Mouse (Mus musculus) embryonic facial prominence, embryonic 13.5 days (tissue): Measurements from ENCODE around the gene Gtf2f2. TPM values are rescaled to one million over a fixed set of nuclear protein-coding genes. Genes with fewer than 3 reads are reported as not detected.
"Not testable (repeated sequence)": the region's sequence is repeated elsewhere in the genome, so short reads cannot be mapped to it uniquely, and the experiment has no call there.

Source experiments
- ATAC-seq: fragments of 200-750 bp; cut with Nextera tagmentation; 2 replicates; pipeline ENCODE4 v1.8.0; 2017; ENCODE audit warnings: low read depth; ENCODE audit not compliant: insufficient number of reproducible peaks, insufficient read depth, low FRiP score, low TSS enrichment
- H3K27ac ChIP-seq: fragments of 300-500 bp; sonication (generic); 2 replicates; pipeline ENCODE4 v1.5.1; 2015; ENCODE audit warnings: moderate library complexity, mild to moderate bottlenecking, inconsistent platforms
- H3K27me3 ChIP-seq: fragments of 300-500 bp; sonication (generic); 2 replicates; pipeline ENCODE4 v1.6.1; 2015; ENCODE audit warnings: mild to moderate bottlenecking, inconsistent platforms
- H3K36me3 ChIP-seq: fragments of 300-500 bp; sonication (generic); 2 replicates; pipeline ENCODE4 v1.6.1; 2015; ENCODE audit warnings: mild to moderate bottlenecking, inconsistent platforms
- H3K4me1 ChIP-seq: fragments of 300-500 bp; sonication (generic); 2 replicates; pipeline ENCODE4 v1.6.1; 2015; ENCODE audit warnings: inconsistent platforms
- H3K4me2 ChIP-seq: fragments of 300-500 bp; sonication (generic); 2 replicates; pipeline ENCODE4 v1.6.1; 2015; ENCODE audit warnings: moderate library complexity, mild to moderate bottlenecking, inconsistent platforms
- H3K4me3 ChIP-seq: fragments of 300-500 bp; sonication (generic); 2 replicates; pipeline ENCODE4 v1.5.1; 2015; ENCODE audit warnings: mild to moderate bottlenecking, inconsistent platforms
- H3K9ac ChIP-seq: fragments of 300-500 bp; sonication (generic); 2 replicates; pipeline ENCODE4 v1.6.1; 2015; ENCODE audit warnings: mild to moderate bottlenecking, inconsistent platforms
- H3K9me3 ChIP-seq: fragments of 300-500 bp; sonication (generic); 2 replicates; pipeline ENCODE4 v1.6.1; 2016; ENCODE audit warnings: inconsistent platforms
- WGBS: fragments of 180-500 bp; shearing (Covaris S2); methylation state at CpG from one replicate; pipeline ENCODE4 v1.1.7; 2015; ENCODE audit warnings: mixed read lengths; 5-methylcytosine and 5-hydroxymethylcytosine counted together
- polyA plus RNA-seq: library from polyadenylated mRNA; unstranded; fragments of >200 nt; fragmentation: Nextera tagmentation; extraction: Ambion mirVana; gene quantifications from 2 replicates; pipeline ENCODE4 v1.2.1, GENCODE M21; 2015

The Gtf2f2 gene
- polyA plus RNA-seq, 1 experiment from 2014 or later: 39.0 TPM

GRCm38 (mm10) chr14:75877297-75877696 is 133.4 kb downstream of the Gtf2f2 start:
- Histone ChIP-seq H3K27me3 (no peaks in the 10 kb centered on the region), H3K4me2 (no peak overlapping the region), H3K4me1 (peaks cover 6% of the 10 kb centered on the region), H3K27ac (no peak overlapping the region), H3K9ac (no peak overlapping the region), H3K36me3 (no peaks in the 10 kb centered on the region), H3K4me3 (no peak overlapping the region), H3K9me3 (no peaks in the 10 kb centered on the region)
- ATAC-seq: no peak
- 61% methylated on average over 3 of the region's 3 CpGs for WGBS

GRCm38 (mm10) chr14:75876320-75877043 is 134.2 kb downstream of the Gtf2f2 start:
- no peak for ATAC-seq
- H3K4me3 ChIP-seq: peak overlapping the region; percentile 24; the same call in 1 of the 2 replicates
- no peak overlapping the region for H3K27ac ChIP-seq
- no peaks in the 10 kb centered on the region for H3K36me3 ChIP-seq
- H3K9me3 ChIP-seq: no peaks in the 10 kb centered on the region
- peak overlapping the region; percentile 53; the same call in 1 of the 2 replicates for H3K9ac ChIP-seq
- H3K4me2 ChIP-seq: peak overlapping the region; percentile 51
- no peaks in the 10 kb centered on the region for H3K27me3 ChIP-seq
- H3K4me1 ChIP-seq: no peaks in the 10 kb centered on the region
- WGBS: 11% methylated on average over 21 of the region's 21 CpGs

- Histone ChIP-seq H3K4me1 (no peaks in the 10 kb centered on the region), H3K4me3 (no peak overlapping the region), H3K4me2 (no peak overlapping the region), H3K9ac (no peak overlapping the region), H3K9me3 (no peaks in the 10 kb centered on the region), H3K27me3 (no peaks in the 10 kb centered on the region), H3K27ac (no peak overlapping the region), H3K36me3 (no peaks in the 10 kb centered on the region)
- ATAC-seq: no peak
- 84% methylated on average over 9 of the region's 9 CpGs for WGBS
Measured at GRCm38 (mm10) chr14:75873612-75874011, 137.1 kb downstream of the Gtf2f2 start.

- WGBS: 81% methylated on average over 4 of the region's 4 CpGs
- H3K9me3 ChIP-seq: no peaks in the 10 kb centered on the region
- no peak for ATAC-seq
Measured at GRCm38 (mm10) chr14:75871750-75872149, 138.9 kb downstream of the Gtf2f2 start.

GRCm38 (mm10) chr14:75871111-75871510 is 139.6 kb downstream of the Gtf2f2 start:
- no peak for ATAC-seq
- Histone ChIP-seq H3K27ac (no peak overlapping the region), H3K4me2 (no peak overlapping the region), H3K36me3 (no peaks in the 10 kb centered on the region), H3K27me3 (no peaks in the 10 kb centered on the region), H3K9me3 (no peaks in the 10 kb centered on the region), H3K4me3 (no peak overlapping the region), H3K9ac (no peak overlapping the region), H3K4me1 (no peaks in the 10 kb centered on the region)
- 4% methylated on average over 4 of the region's 5 CpGs for WGBS

More at GRCm38 (mm10) chr14:75871750-75872149, 138.9 kb downstream of the Gtf2f2 start:
- H3K27ac ChIP-seq: no peak overlapping the region
- H3K4me3 ChIP-seq: no peak overlapping the region
- H3K27me3 ChIP-seq: no peaks in the 10 kb centered on the region
- H3K36me3 ChIP-seq: no peaks in the 10 kb centered on the region
- no peak overlapping the region for H3K4me2 ChIP-seq
- H3K4me1 ChIP-seq: no peaks in the 10 kb centered on the region
- H3K9ac ChIP-seq: no peak overlapping the region

GRCm38 (mm10) chr14:75870631-75871030 is 140.0 kb downstream of the Gtf2f2 start:
- H3K9ac ChIP-seq: peak overlapping the region; percentile 44; the same call in 1 of the 2 replicates
- ATAC-seq: no peak
- no peaks in the 10 kb centered on the region for H3K4me1 ChIP-seq
- H3K4me2 ChIP-seq: peak overlapping the region; percentile 47
- 19% methylated on average over 9 of the region's 10 CpGs for WGBS
- H3K9me3 ChIP-seq: no peaks in the 10 kb centered on the region
- H3K4me3 ChIP-seq: peak overlapping the region; percentile 19; the same call in 1 of the 2 replicates
- no peaks in the 10 kb centered on the region for H3K27me3 ChIP-seq
- H3K36me3 ChIP-seq: no peaks in the 10 kb centered on the region
- no peak overlapping the region for H3K27ac ChIP-seq

GRCm38 (mm10) chr14:75869769-75870363 is 140.8 kb downstream of the Gtf2f2 start:
- H3K4me1 ChIP-seq: no peaks in the 10 kb centered on the region
- no peak overlapping the region for H3K4me3 ChIP-seq
- no peak overlapping the region for H3K4me2 ChIP-seq
- no peaks in the 10 kb centered on the region for H3K27me3 ChIP-seq
- 78% methylated on average over 14 of the region's 14 CpGs for WGBS
- no peak overlapping the region for H3K27ac ChIP-seq
- no peaks in the 10 kb centered on the region for H3K36me3 ChIP-seq
- no peak overlapping the region for H3K9ac ChIP-seq
- no peaks in the 10 kb centered on the region for H3K9me3 ChIP-seq
- no peak for ATAC-seq

GRCm38 (mm10) chr14:75868028-75868427 is 142.6 kb downstream of the Gtf2f2 start:
- H3K9me3 ChIP-seq: not testable (repeated sequence)

GRCm38 (mm10) chr14:75866706-75867333 is 143.8 kb downstream of the Gtf2f2 start:
- Histone ChIP-seq H3K9ac (no peak overlapping the region), H3K27ac (no peak overlapping the region), H3K27me3 (no peaks in the 10 kb centered on the region), H3K4me2 (no peak overlapping the region), H3K9me3 (no peaks in the 10 kb centered on the region), H3K36me3 (no peaks in the 10 kb centered on the region), H3K4me1 (peaks cover 10% of the 10 kb centered on the region), H3K4me3 (no peak overlapping the region)
- 77% methylated on average over 9 of the region's 9 CpGs for WGBS
- no peak for ATAC-seq

More at GRCm38 (mm10) chr14:75868028-75868427, 142.6 kb downstream of the Gtf2f2 start:
- not testable (repeated sequence) for H3K27me3 ChIP-seq, H3K4me3 ChIP-seq, ATAC-seq, H3K4me1 ChIP-seq, H3K36me3 ChIP-seq, H3K27ac ChIP-seq, H3K4me2 ChIP-seq, H3K9ac ChIP-seq
- 65% methylated on average over 3 of the region's 3 CpGs for WGBS

- Histone ChIP-seq H3K4me1 (peaks cover 10% of the 10 kb centered on the region), H3K9me3 (no peaks in the 10 kb centered on the region), H3K27ac (peak overlapping the region; percentile 69), H3K36me3 (no peaks in the 10 kb centered on the region), H3K9ac (no peak overlapping the region), H3K4me2 (no peak overlapping the region), H3K4me3 (no peak overlapping the region), H3K27me3 (no peaks in the 10 kb centered on the region)
- peak; percentile 81 for ATAC-seq
- 12% methylated on average over 7 of the region's 7 CpGs for WGBS
Measured at GRCm38 (mm10) chr14:75863549-75864409, 146.9 kb downstream of the Gtf2f2 start.

- no peak for ATAC-seq
- 89% methylated on average over 6 of the region's 6 CpGs for WGBS
Measured at GRCm38 (mm10) chr14:75862701-75863100, 148.0 kb downstream of the Gtf2f2 start.

More at GRCm38 (mm10) chr14:75862701-75863100, 148.0 kb downstream of the Gtf2f2 start:
- H3K4me2 ChIP-seq: no peak overlapping the region
- H3K36me3 ChIP-seq: no peaks in the 10 kb centered on the region
- no peak overlapping the region for H3K4me3 ChIP-seq
- H3K27me3 ChIP-seq: no peaks in the 10 kb centered on the region
- H3K9ac ChIP-seq: no peak overlapping the region
- peaks cover 10% of the 10 kb centered on the region for H3K4me1 ChIP-seq
- no peaks in the 10 kb centered on the region for H3K9me3 ChIP-seq
- no peak overlapping the region for H3K27ac ChIP-seq
